Mouse (Mus musculus): ENCODE measurements at regions not wholly inside any gene's neighbourhood (a gene's known extent, or its start where the extent isn't known, plus 50 kb on each side); places are given as distances from the start of the nearest gene placed in this dataset.

- Histone ChIP-seq H3K4me1 (ENCODE audit: control insufficient read depth, insufficient read depth, low read length) (no peaks in the 10 kb centered on the region), H3K9me3 (ENCODE audit: control insufficient read depth, low read length) (no peaks in the 10 kb centered on the region), H3K27me3 (replicated peaks; ENCODE audit: control insufficient read depth, insufficient read depth, low read length) (no peaks in the 10 kb centered on the region), H3K4me3 (ENCODE audit: low read length) (no peak overlapping the region), H3K4me2 (ENCODE audit: low read depth, low read length) (no peak overlapping the region), H3K27ac (ENCODE audit: low read length) (no peak overlapping the region), H3K36me3 (ENCODE audit: control insufficient read depth, insufficient read depth, low read length) (no peaks in the 10 kb centered on the region), H3K9ac (ENCODE audit: low read depth, low read length) (no peak overlapping the region)
- ATAC-seq, result no peak
- 92% methylated on average over 5 of the region's 5 CpGs for WGBS
Observed at GRCm38 (mm10) chr14:46082646-46083045, 296.6 kb upstream of the Gm15217 start.

- no peaks in the 10 kb centered on the region for H3K27me3 ChIP-seq (replicated peaks; ENCODE audit: control insufficient read depth, insufficient read depth, low read length)
- no peaks in the 10 kb centered on the region for H3K4me1 ChIP-seq (ENCODE audit: control insufficient read depth, insufficient read depth, low read length)
- no peaks in the 10 kb centered on the region for H3K36me3 ChIP-seq (ENCODE audit: control insufficient read depth, insufficient read depth, low read length)
- no peak overlapping the region for H3K4me3 ChIP-seq (ENCODE audit: low read length)
- H3K4me2 ChIP-seq (ENCODE audit: low read depth, low read length), result no peak overlapping the region
- no peak overlapping the region for H3K9ac ChIP-seq (ENCODE audit: low read depth, low read length)
- peak; percentile 40; the same call in 1 of the 2 replicates for ATAC-seq
- WGBS, result 63% methylated on average over 12 of the region's 12 CpGs
- H3K9me3 ChIP-seq (ENCODE audit: control insufficient read depth, low read length), result no peaks in the 10 kb centered on the region
- H3K27ac ChIP-seq (ENCODE audit: low read length), result peak overlapping the region; percentile 40
Observed at GRCm38 (mm10) chr14:46088968-46089691, 290.1 kb upstream of the Gm15217 start.

DNA sequence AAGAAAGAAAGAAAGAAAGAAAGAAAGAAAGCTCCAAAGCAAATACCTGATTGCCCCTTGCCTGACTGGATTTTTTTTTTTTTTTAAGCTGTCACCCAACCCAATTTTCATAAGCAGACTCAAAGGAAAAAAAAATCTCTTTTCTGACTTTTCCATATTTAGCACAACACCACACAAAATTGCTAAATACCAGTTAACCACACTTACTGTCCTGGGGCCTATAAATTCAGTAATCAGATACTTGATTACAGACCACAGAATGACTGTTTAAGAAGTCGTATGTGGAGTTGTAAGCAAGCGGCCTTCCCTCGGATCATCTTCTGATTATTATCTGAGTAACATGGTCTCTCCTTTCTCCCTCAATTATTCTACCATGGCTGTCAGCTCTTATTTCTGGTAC is 263.3 kb upstream of the Gm15217 start:
- H3K27ac ChIP-seq (ENCODE audit: low read length), result no peak overlapping the region
- no peaks in the 10 kb centered on the region for H3K27me3 ChIP-seq (replicated peaks; ENCODE audit: control insufficient read depth, insufficient read depth, low read length)
- no peak overlapping the region for H3K4me2 ChIP-seq (ENCODE audit: low read depth, low read length)
- H3K9me3 ChIP-seq (ENCODE audit: control insufficient read depth, low read length), result no peaks in the 10 kb centered on the region
- no peak overlapping the region for H3K9ac ChIP-seq (ENCODE audit: low read depth, low read length)
- WGBS, result 84% methylated on average over 3 of the region's 3 CpGs
- H3K4me1 ChIP-seq (ENCODE audit: control insufficient read depth, insufficient read depth, low read length), result no peaks in the 10 kb centered on the region
- H3K4me3 ChIP-seq (ENCODE audit: low read length), result no peak overlapping the region
- H3K36me3 ChIP-seq (ENCODE audit: control insufficient read depth, insufficient read depth, low read length), result no peaks in the 10 kb centered on the region
- ATAC-seq, result no peak

DNA sequence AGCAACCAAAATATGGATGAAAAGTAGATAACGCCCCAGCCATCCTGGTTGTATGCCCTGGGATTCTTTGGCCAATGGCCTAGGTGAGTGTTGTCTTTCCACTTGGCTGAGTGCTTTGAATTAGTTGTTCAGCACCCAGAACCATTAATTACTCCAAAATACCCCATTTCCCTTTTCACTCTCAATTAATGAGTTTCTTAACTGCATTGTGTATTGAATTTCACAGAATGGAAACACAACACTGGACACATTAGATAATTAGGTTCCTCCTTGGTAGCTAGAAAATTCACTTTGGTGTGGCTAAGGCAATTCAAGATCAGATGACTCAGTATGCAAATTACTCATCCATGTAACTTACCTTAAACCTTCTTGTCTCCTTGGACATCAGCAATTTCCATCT is 252.7 kb upstream of the Gm15217 start:
- Histone ChIP-seq H3K27ac (ENCODE audit: low read length) (no peak overlapping the region), H3K9ac (ENCODE audit: low read depth, low read length) (no peak overlapping the region), H3K4me2 (ENCODE audit: low read depth, low read length) (no peak overlapping the region), H3K27me3 (replicated peaks; ENCODE audit: control insufficient read depth, insufficient read depth, low read length) (no peaks in the 10 kb centered on the region), H3K4me1 (ENCODE audit: control insufficient read depth, insufficient read depth, low read length) (no peaks in the 10 kb centered on the region), H3K4me3 (ENCODE audit: low read length) (no peak overlapping the region), H3K9me3 (ENCODE audit: control insufficient read depth, low read length) (no peaks in the 10 kb centered on the region), H3K36me3 (ENCODE audit: control insufficient read depth, insufficient read depth, low read length) (no peaks in the 10 kb centered on the region)
- no peak for ATAC-seq
- 93% methylated on average over 1 of the region's 1 CpGs for WGBS

DNA sequence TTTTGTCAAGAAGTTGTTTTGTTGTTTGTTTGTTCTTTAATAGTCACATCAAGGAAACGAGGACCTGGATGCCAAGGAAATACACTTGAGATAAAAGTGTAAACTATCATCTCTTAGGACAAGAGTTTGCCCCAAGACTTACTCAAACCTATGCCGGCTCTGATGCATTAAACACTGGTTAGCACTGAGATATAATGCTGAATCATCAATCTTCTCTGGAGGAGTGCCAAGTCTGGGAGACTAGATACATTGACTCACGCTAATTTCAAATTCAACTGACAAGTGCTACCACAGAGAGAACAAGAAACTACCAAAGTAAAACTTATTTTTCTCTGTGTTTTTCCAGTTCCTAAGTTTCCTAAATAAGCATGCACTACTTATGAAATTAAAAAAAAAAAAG is 249.5 kb upstream of the Gm15217 start:
- Histone ChIP-seq H3K27ac (ENCODE audit: low read length) (no peak overlapping the region), H3K4me3 (ENCODE audit: low read length) (no peak overlapping the region), H3K27me3 (replicated peaks; ENCODE audit: control insufficient read depth, insufficient read depth, low read length) (no peaks in the 10 kb centered on the region), H3K4me2 (ENCODE audit: low read depth, low read length) (no peak overlapping the region), H3K36me3 (ENCODE audit: control insufficient read depth, insufficient read depth, low read length) (no peaks in the 10 kb centered on the region), H3K9ac (ENCODE audit: low read depth, low read length) (no peak overlapping the region), H3K9me3 (ENCODE audit: control insufficient read depth, low read length) (no peaks in the 10 kb centered on the region), H3K4me1 (ENCODE audit: control insufficient read depth, insufficient read depth, low read length) (no peaks in the 10 kb centered on the region)
- 46% methylated on average over 3 of the region's 3 CpGs for WGBS
- ATAC-seq, result no peak

- no peak for ATAC-seq
- Histone ChIP-seq H3K4me2 (ENCODE audit: low read depth, low read length) (no peak overlapping the region), H3K4me1 (ENCODE audit: control insufficient read depth, insufficient read depth, low read length) (no peaks in the 10 kb centered on the region), H3K36me3 (ENCODE audit: control insufficient read depth, insufficient read depth, low read length) (no peaks in the 10 kb centered on the region), H3K9ac (ENCODE audit: low read depth, low read length) (no peak overlapping the region), H3K9me3 (ENCODE audit: control insufficient read depth, low read length) (no peaks in the 10 kb centered on the region), H3K4me3 (ENCODE audit: low read length) (no peak overlapping the region), H3K27me3 (replicated peaks; ENCODE audit: control insufficient read depth, insufficient read depth, low read length) (no peaks in the 10 kb centered on the region), H3K27ac (ENCODE audit: low read length) (no peak overlapping the region)
- WGBS, result 31% methylated on average over 4 of the region's 4 CpGs
Observed at GRCm38 (mm10) chr14:46144175-46144574, 235.0 kb upstream of the Gm15217 start.

- Histone ChIP-seq H3K36me3 (ENCODE audit: control insufficient read depth, insufficient read depth, low read length) (no peaks in the 10 kb centered on the region), H3K27ac (ENCODE audit: low read length) (no peak overlapping the region), H3K9me3 (ENCODE audit: control insufficient read depth, low read length) (no peaks in the 10 kb centered on the region), H3K4me3 (ENCODE audit: low read length) (no peak overlapping the region), H3K27me3 (replicated peaks; ENCODE audit: control insufficient read depth, insufficient read depth, low read length) (no peaks in the 10 kb centered on the region), H3K4me2 (ENCODE audit: low read depth, low read length) (no peak overlapping the region), H3K4me1 (ENCODE audit: control insufficient read depth, insufficient read depth, low read length) (no peaks in the 10 kb centered on the region), H3K9ac (ENCODE audit: low read depth, low read length) (no peak overlapping the region)
- no peak for ATAC-seq
- 47% methylated on average over 6 of the region's 6 CpGs for WGBS
Observed at GRCm38 (mm10) chr14:46144707-46145106, 234.5 kb upstream of the Gm15217 start.

- Histone ChIP-seq H3K4me3 (ENCODE audit: low read length) (no peak overlapping the region), H3K9ac (ENCODE audit: low read depth, low read length) (no peak overlapping the region), H3K9me3 (ENCODE audit: control insufficient read depth, low read length) (no peaks in the 10 kb centered on the region), H3K36me3 (ENCODE audit: control insufficient read depth, insufficient read depth, low read length) (no peaks in the 10 kb centered on the region), H3K4me1 (ENCODE audit: control insufficient read depth, insufficient read depth, low read length) (no peaks in the 10 kb centered on the region), H3K27me3 (replicated peaks; ENCODE audit: control insufficient read depth, insufficient read depth, low read length) (no peaks in the 10 kb centered on the region), H3K4me2 (ENCODE audit: low read depth, low read length) (no peak overlapping the region), H3K27ac (ENCODE audit: low read length) (no peak overlapping the region)
- ATAC-seq, result no peak
- 61% methylated on average over 7 of the region's 7 CpGs for WGBS
Observed at GRCm38 (mm10) chr14:46145584-46145983, 233.6 kb upstream of the Gm15217 start.

GRCm38 (mm10) chr14:46149073-46149661 is 230.0 kb upstream of the Gm15217 start:
- Histone ChIP-seq H3K36me3 (ENCODE audit: control insufficient read depth, insufficient read depth, low read length) (no peaks in the 10 kb centered on the region), H3K4me1 (ENCODE audit: control insufficient read depth, insufficient read depth, low read length) (no peaks in the 10 kb centered on the region), H3K9me3 (ENCODE audit: control insufficient read depth, low read length) (no peaks in the 10 kb centered on the region), H3K4me3 (ENCODE audit: low read length) (no peak overlapping the region), H3K27me3 (replicated peaks; ENCODE audit: control insufficient read depth, insufficient read depth, low read length) (no peaks in the 10 kb centered on the region), H3K4me2 (ENCODE audit: low read depth, low read length) (no peak overlapping the region), H3K27ac (ENCODE audit: low read length) (no peak overlapping the region), H3K9ac (ENCODE audit: low read depth, low read length) (no peak overlapping the region)
- no peak for ATAC-seq
- 80% methylated on average over 6 of the region's 6 CpGs for WGBS

GRCm38 (mm10) chr14:46158741-46159140 is 220.5 kb upstream of the Gm15217 start:
- H3K9me3 ChIP-seq (ENCODE audit: control insufficient read depth, low read length), result no peaks in the 10 kb centered on the region
- no peaks in the 10 kb centered on the region for H3K36me3 ChIP-seq (ENCODE audit: control insufficient read depth, insufficient read depth, low read length)
- no peaks in the 10 kb centered on the region for H3K27me3 ChIP-seq (replicated peaks; ENCODE audit: control insufficient read depth, insufficient read depth, low read length)
- H3K4me2 ChIP-seq (ENCODE audit: low read depth, low read length), result no peak overlapping the region
- H3K4me1 ChIP-seq (ENCODE audit: control insufficient read depth, insufficient read depth, low read length), result no peaks in the 10 kb centered on the region
- no peak overlapping the region for H3K9ac ChIP-seq (ENCODE audit: low read depth, low read length)
- H3K27ac ChIP-seq (ENCODE audit: low read length), result no peak overlapping the region
- no peak for ATAC-seq
- H3K4me3 ChIP-seq (ENCODE audit: low read length), result no peak overlapping the region
- 64% methylated on average over 2 of the region's 2 CpGs for WGBS
